Mouse (Mus musculus): ENCODE results near the gene Gm10147. TPM values are rescaled to one million over a fixed set of nuclear protein-coding genes. Genes with fewer than 3 reads are reported as not detected.
"Not testable (repeated sequence)": the region's sequence is repeated elsewhere in the genome, so short reads cannot be mapped to it uniquely, and the experiment has no call there.

Gm10147 gene
- polyA plus RNA-seq (2012; rRNA removed), result not detected in 2 replicates

GRCm38 (mm10) chrX:28607742-28608141 is at the start of gene Gm10147:
Gene Gm10147, minus strand, starts transcription at chrX:28607842.
- not testable (repeated sequence) for H3K4me1 ChIP-seq (ENCODE audit: control insufficient read depth, insufficient read depth, low read length); H3K27ac ChIP-seq (ENCODE audit: insufficient read depth, low read length); H3K4me3 ChIP-seq (ENCODE audit: insufficient read depth, low read length)

All from cortical plate, adult 2 months (tissue).